ENCODE assay signal across 11 mouse cellular contexts in the genomic region with DNA sequence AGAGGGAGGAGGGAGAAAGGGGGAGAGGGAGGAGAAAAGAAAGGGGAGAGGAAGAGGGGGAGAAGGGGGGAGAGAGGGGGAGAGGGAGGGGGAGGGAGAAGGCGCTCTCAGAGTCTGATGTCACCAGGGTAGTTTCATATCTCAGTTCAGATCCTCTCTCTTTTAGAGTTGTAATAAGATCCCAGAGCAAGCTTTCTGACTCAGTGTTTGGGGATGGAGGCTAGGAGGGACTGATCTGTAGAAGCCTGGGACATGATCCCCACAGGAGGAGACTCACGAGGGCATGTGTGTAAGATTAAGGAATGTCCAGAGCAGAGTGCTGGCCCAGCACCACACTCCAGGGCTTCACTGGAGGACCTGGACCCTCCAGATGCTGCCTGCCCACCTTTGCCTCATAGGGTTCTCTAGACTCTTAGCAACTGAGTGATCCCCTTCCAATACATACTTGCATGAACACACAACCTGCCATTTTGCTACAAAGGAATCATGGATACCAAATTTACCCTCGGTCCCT. TPM values are rescaled to one million over a fixed set of nuclear protein-coding genes. Genes with fewer than 3 reads are reported as not detected.
DNase-seq lines count a peak whose midpoint lies in the region; ATAC-seq lines count a peak whose summit lies in the region.
"Had no signal": no experiment of that assay in that cellular context is flagged by ENCODE, and none has a peak within 500 bp of the region (broad histone marks: within the 10 kb centered on the region; RNA-seq: fewer than 3 reads in every experiment).

No protein-coding gene starts in this region.

- H3K4me1 ChIP-seq in megakaryocyte, embryonic 14.5 days, result peaks cover 70% of the 10 kb centered on the region
- peaks cover 48% of the 10 kb centered on the region for H3K4me1 ChIP-seq in intestine, embryonic 14.5 days (replicated peaks; ENCODE audit: control insufficient read depth, insufficient read depth, low read length)
- H3K4me1 ChIP-seq in stomach, embryonic 15.5 days, result peaks cover 48% of the 10 kb centered on the region

- H3K4me2 ChIP-seq in intestine, embryonic 14.5 days (ENCODE audit: low read length), result peak overlapping the region; percentile 62
- peak overlapping the region; percentile 58 for H3K4me2 ChIP-seq in stomach, embryonic 15.5 days
- H3K4me2 ChIP-seq: liver, embryonic 15.5 days had no signal

- H3K36me3 ChIP-seq in megakaryocyte, embryonic 14.5 days (replicated peaks; ENCODE audit: low read length), result no peaks in the 10 kb centered on the region
- H3K36me3 ChIP-seq in intestine, embryonic 14.5 days (ENCODE audit: control insufficient read depth, insufficient read depth, low read length), result no peaks in the 10 kb centered on the region
- no peaks in the 10 kb centered on the region for H3K36me3 ChIP-seq in stomach, embryonic 15.5 days
- H3K36me3 ChIP-seq: liver, embryonic 15.5 days had no signal

- H3K9ac ChIP-seq in intestine, embryonic 14.5 days (ENCODE audit: low read length), result 0 out of 2 replicates have a peak overlapping the region, but pooled peaks have one; percentile 5
- no peak overlapping the region for H3K9ac ChIP-seq in stomach, embryonic 15.5 days
- H3K9ac ChIP-seq: liver, embryonic 15.5 days had no signal

- no peaks in the 10 kb centered on the region for H3K9me3 ChIP-seq in megakaryocyte, embryonic 14.5 days
- no peaks in the 10 kb centered on the region for H3K9me3 ChIP-seq in intestine, embryonic 14.5 days (ENCODE audit: control insufficient read depth, low read length)
- H3K9me3 ChIP-seq in stomach, embryonic 15.5 days, result no peaks in the 10 kb centered on the region
- H3K9me3 ChIP-seq: liver, embryonic 15.5 days had no signal

- DNase-seq in heart, adult 11 months, result peak; percentile 92
- no peak for DNase-seq in heart, adult 9 months (ENCODE audit: low spot score in 2 of 2)
- DNase-seq in intestine, embryonic 14.5 days (ENCODE audit: low spot score), result no peak
- DNase-seq in layer of hippocampus, postnatal 36 days, result no peak
- DNase-seq in adrenal gland, adult 8-10 months, result no peak
- DNase-seq: gastrocnemius, postnatal 10 days had no signal

- ATAC-seq in megakaryocyte, adult 5-6 weeks (ENCODE audit: poor library complexity, severe bottlenecking), result no peak
- ATAC-seq in intestine, embryonic 14.5 days (replicated peaks; ENCODE audit: low FRiP score, low TSS enrichment, low read depth), result no peak
- no peak for ATAC-seq in stomach, embryonic 15.5 days (ENCODE audit: insufficient read depth, low FRiP score, low read depth)

- H3K27ac ChIP-seq in intestine, embryonic 14.5 days (ENCODE audit: low read depth), result peak overlapping the region; percentile 82
- peak overlapping the region; percentile 86; the same call in 1 of the 2 replicates for H3K27ac ChIP-seq in stomach, embryonic 15.5 days
- H3K27ac ChIP-seq: liver, embryonic 15.5 days had no signal

- peak overlapping the region; percentile 75 for H3K4me3 ChIP-seq in megakaryocyte, embryonic 14.5 days (replicated peaks)
- H3K4me3 ChIP-seq in intestine, embryonic 14.5 days (ENCODE audit: low read depth, low read length), result 0 out of 2 replicates have a peak overlapping the region, but pooled peaks have one; percentile 40
- H3K4me3 ChIP-seq in stomach, embryonic 15.5 days (replicated peaks), result 0 out of 2 replicates have a peak overlapping the region, but pooled peaks have one; percentile 39
- H3K4me3 ChIP-seq: liver, embryonic 15.5 days had no signal

- 38% methylated on average over 3 of the region's 3 CpGs for WGBS in intestine, embryonic 14.5 days
- 29% methylated on average over 3 of the region's 3 CpGs for WGBS in stomach, embryonic 15.5 days

- peaks cover 41% of the 10 kb centered on the region for H3K27me3 ChIP-seq in megakaryocyte, embryonic 14.5 days (replicated peaks)
- H3K27me3 ChIP-seq in intestine, embryonic 14.5 days (replicated peaks; ENCODE audit: control insufficient read depth, insufficient read depth, low read length), result no peaks in the 10 kb centered on the region
- no peaks in the 10 kb centered on the region for H3K27me3 ChIP-seq in stomach, embryonic 15.5 days (replicated peaks)

RNA-seq across cellular contexts. Expression of gene C1qtnf1, which starts 0.7 kb away (rescaled TPM):
- polyA plus RNA-seq in megakaryocyte, embryonic 14.5 days (2012; ENCODE audit: insufficient read depth, low replicate concordance), result not detected in 2 replicates
- total RNA-seq in megakaryocyte, adult 5-6 weeks (2015), result not detected in 2 replicates
- total RNA-seq in megakaryocyte, adult 5-6 weeks (2017), result not detected in 2 replicates
- polyA plus RNA-seq in intestine, embryonic 14.5 days (2014; fragmentation: Nextera tagmentation; extraction: Ambion mirVana), result 7.1 and 7.2 TPM in 2 replicates
- 6.8 and 8.3 TPM in 2 replicates for polyA plus RNA-seq in stomach, embryonic 15.5 days (2015; fragmentation: Nextera tagmentation; extraction: Ambion mirVana)
- total RNA-seq in layer of hippocampus, postnatal 36 days (2021), result 1 to 10 TPM; 2.2 to 2.7 TPM
- total RNA-seq in adrenal gland, adult 8-10 months (2022), result 10 to 100 TPM; 20.4 to 26.2 (median 24.3) TPM
- total RNA-seq: monocyte, adult 5-6 weeks had no signal

RNA-seq across cellular contexts. Expression of gene Cant1, which starts 8.4 kb away (rescaled TPM):
- 41.8 and 139 TPM in 2 replicates for polyA plus RNA-seq in megakaryocyte, embryonic 14.5 days (2012; ENCODE audit: insufficient read depth, low replicate concordance)
- total RNA-seq in megakaryocyte, adult 5-6 weeks (2015), result 18.9 and 19.2 TPM in 2 replicates
- total RNA-seq in megakaryocyte, adult 5-6 weeks (2017), result 16.9 and 19.0 TPM in 2 replicates
- polyA plus RNA-seq in intestine, embryonic 14.5 days (2014; fragmentation: Nextera tagmentation; extraction: Ambion mirVana), result 30.1 and 32.9 TPM in 2 replicates
- polyA plus RNA-seq in stomach, embryonic 15.5 days (2015; fragmentation: Nextera tagmentation; extraction: Ambion mirVana), result 30.7 and 32.1 TPM in 2 replicates
- total RNA-seq in layer of hippocampus, postnatal 36 days (2021), result 10 to 100 TPM; 39.9 TPM
- total RNA-seq in adrenal gland, adult 8-10 months (2022), result 10 to 100 TPM; 36.8 to 39.6 (median 37.9) TPM

RNA-seq across cellular contexts. Expression of gene Lgals3bp, which starts 25.4 kb away (rescaled TPM):
- polyA plus RNA-seq in megakaryocyte, embryonic 14.5 days (2012; ENCODE audit: insufficient read depth, low replicate concordance), result 84.6 and 224 TPM in 2 replicates
- 63.8 and 78.5 TPM in 2 replicates for total RNA-seq in megakaryocyte, adult 5-6 weeks (2015)
- total RNA-seq in megakaryocyte, adult 5-6 weeks (2017), result 42.1 and 48.1 TPM in 2 replicates
- polyA plus RNA-seq in intestine, embryonic 14.5 days (2014; fragmentation: Nextera tagmentation; extraction: Ambion mirVana), result 108 and 120 TPM in 2 replicates
- polyA plus RNA-seq in stomach, embryonic 15.5 days (2015; fragmentation: Nextera tagmentation; extraction: Ambion mirVana), result 67.4 and 81.5 TPM in 2 replicates
- total RNA-seq in layer of hippocampus, postnatal 36 days (2021), result 10 to 100 TPM; 17.1 to 17.3 TPM
- total RNA-seq in adrenal gland, adult 8-10 months (2022), result 100 to 1,000 TPM in 2 of 4 experiments, 10 to 100 TPM in 2; 88.8 to 112 (median 98.8) TPM

RNA-seq across cellular contexts. Expression of gene Engase, which starts 49.3 kb away (rescaled TPM):
- polyA plus RNA-seq in megakaryocyte, embryonic 14.5 days (2012; ENCODE audit: insufficient read depth, low replicate concordance), result 72.2 and 151 TPM in 2 replicates
- 1.3 TPM in 2 replicates for total RNA-seq in megakaryocyte, adult 5-6 weeks (2015)
- 3.7 and 5.5 TPM in 2 replicates for total RNA-seq in megakaryocyte, adult 5-6 weeks (2017)
- 7.2 and 11.9 TPM in 2 replicates for polyA plus RNA-seq in intestine, embryonic 14.5 days (2014; fragmentation: Nextera tagmentation; extraction: Ambion mirVana)
- 10.1 and 11.5 TPM in 2 replicates for polyA plus RNA-seq in stomach, embryonic 15.5 days (2015; fragmentation: Nextera tagmentation; extraction: Ambion mirVana)
- total RNA-seq in layer of hippocampus, postnatal 36 days (2021), result 10 to 100 TPM; 15.2 to 15.5 TPM
- 10 to 100 TPM; 21.9 to 25.7 (median 24.0) TPM for total RNA-seq in adrenal gland, adult 8-10 months (2022)

Comparison
In these comparisons a context has a peak if more than half of its experiments do, and no peak if none do; other contexts are left out.
1. RNA of gene C1qtnf1, which starts 0.7 kb away (total RNA-seq): 20.4 to 26.2 TPM in adrenal gland, adult 8-10 months; 2.2 to 2.7 TPM in layer of hippocampus, postnatal 36 days and not detected in megakaryocyte, adult 5-6 weeks; every median in the first group is over 4 times any median in the second.
2. Peak in every context shown above with its lines, with median percentiles within 50 percentile points of each other: H3K4me3 ChIP-seq.